Mouse (Mus musculus): ENCODE measurements around the gene Plxdc2. TPM values are rescaled to one million over a fixed set of nuclear protein-coding genes. Genes with fewer than 3 reads are reported as not detected.

The Plxdc2 gene
- 10 to 100 TPM; 11.5 to 16.8 TPM for total RNA-seq (2021)
- long read RNA-seq, experiment 1, full-length matches to known transcripts = 18 of 20 reads
- long read RNA-seq, experiment 1, partial matches to known transcripts = 0 of 20 reads
- long read RNA-seq, experiment 1, other reads (novel, unspliced or antisense) = 2 of 20 reads
- long read RNA-seq, experiment 2, full-length matches to known transcripts = 42 of 47 reads
- long read RNA-seq, experiment 2, partial matches to known transcripts = 0 of 47 reads
- long read RNA-seq, experiment 2, other reads (novel, unspliced or antisense) = 5 of 47 reads

DNA sequence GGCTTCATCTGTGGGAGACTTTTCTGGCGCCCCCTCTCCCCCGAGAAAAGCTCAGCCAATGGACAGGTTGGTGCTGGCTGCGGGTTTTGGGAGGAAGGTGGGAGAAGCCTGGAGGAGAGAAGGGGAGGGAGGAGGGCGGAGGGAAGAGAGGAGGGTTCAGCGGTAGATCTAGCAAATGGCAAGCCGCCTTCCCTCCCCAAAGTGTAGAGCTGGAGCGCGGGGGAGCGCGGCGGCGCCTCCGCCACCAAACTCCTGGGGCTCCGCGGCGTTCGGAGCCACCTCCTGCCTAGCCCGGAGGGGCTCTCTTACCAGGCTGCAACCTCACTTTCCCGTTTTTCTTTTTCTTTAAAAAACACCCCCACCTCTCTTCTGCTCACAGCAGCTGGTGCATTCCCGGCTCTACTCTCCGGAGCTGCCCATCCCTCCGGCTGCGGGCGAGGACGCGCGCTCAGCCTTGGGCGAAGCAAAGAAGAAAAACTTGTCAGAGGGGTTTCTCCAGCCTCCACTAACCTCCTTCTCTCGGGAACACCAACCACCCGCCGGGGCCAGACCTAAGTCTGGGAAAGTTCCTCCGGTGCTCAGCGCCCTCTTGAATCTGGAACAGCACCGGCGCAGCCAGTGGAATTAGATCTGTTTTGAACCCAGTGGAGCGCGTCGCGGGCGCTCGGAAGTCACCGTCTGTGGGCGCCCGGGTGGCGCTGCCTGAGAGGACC, at the start of gene Plxdc2:
Plxdc2 (plus strand) TSS at position 199 of the 713 bp plus-strand sequence.
- peak; percentile 53 to 62 for DNase-seq (ENCODE audit: low spot score in 2 of 2)

DNA sequence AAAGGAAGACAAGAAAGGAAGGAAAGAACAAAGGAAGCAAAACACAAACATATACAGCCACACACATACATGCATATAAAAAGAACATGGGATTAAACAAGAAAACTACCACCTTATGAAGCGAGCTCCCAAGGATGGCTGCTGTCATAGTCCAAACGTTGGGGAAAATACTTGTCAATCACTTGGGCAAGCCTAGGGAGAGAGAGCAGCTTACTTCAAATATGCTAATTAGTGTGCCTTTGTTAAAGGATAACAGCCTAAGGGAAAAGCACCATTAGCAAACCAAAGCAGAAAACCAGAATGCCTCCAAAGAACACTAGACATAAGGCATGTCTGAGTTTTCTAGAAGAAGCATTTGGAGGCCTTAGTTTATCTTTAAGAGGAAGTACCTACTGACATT, 45.7 kb upstream of the Plxdc2 start:
- DNase-seq (ENCODE audit: low spot score in 2 of 2) = no peak

DNA sequence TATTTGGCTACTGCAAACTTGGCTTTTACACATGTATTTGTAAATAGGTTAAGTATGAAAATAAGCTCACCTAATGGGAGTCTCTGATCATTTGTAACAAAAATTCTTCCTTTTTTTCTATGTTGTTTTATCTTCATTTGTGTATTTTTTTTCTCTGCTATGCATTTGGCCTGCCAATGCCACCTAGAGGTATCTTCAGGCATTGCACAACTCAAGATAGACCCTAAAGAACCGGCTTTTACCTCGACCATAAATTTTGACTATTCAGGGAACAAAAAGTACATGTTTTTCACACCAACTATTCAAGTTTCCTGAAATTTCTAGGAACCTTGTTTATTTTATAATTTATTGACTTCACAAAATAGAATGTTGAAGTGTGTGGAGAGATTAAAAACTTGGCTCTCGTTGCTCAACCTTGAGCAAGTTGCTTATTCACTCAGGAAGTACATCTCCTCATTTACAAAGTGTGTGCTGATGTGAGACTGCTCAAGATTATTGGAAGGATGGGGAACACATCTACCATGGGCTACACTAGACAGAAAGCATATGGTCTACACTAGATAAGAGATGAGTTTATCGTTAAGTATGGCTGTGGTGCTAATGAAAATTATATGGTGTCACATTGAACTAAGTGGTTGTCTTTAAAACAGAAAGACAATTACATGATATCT, 43.6 kb upstream of the Plxdc2 start:
- DNase-seq (ENCODE audit: low spot score in 2 of 2) = no peak

DNA sequence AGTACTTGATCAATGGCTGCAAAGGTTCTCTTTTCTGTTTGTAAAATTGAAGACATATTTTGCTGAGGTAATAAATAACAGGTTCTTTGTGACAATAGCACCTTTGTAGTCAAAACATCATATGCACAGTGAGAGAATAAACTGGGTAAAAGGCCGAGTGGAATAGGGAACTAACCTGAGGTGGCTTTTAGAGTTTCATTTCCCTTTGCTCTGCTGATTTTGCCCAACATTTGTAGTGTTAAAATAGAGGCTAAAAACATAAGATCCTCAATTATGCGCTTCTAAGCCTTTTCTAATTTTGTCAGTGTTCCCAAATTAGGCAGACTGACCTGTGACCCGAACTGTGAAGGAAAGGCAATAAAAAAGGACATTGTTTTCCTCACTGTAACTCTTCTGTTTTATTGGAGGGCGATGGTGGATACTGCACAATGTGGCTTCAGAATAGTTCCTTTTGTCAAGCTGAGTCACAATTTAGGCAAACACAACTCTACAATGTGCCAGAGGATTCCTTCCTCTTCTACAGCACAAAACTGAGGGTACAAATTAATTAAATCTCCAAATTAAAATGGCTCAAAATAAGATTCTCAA, 20.8 kb upstream of the Plxdc2 start:
- no peak for DNase-seq (ENCODE audit: low spot score in 2 of 2)

DNA sequence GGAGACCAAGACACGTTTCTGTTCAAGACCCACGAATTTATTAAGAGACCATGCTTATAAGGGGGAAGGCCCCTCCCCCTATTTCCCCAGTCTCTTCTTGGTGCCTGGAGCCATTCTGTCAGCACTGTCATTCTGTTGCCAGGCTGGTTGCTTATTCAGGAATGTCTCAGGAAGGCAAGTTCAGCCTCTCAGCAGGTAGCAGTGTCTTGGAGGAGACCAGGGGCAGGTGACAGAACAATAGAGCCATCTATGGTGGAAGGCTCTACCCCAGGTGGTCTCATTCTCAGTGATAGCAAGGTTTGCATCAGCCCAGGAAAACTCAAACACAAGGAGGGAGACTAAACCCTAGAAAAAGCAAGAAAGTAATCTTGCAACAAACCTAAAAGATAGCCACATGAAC, 11.5 kb upstream of the Plxdc2 start:
- no peak for DNase-seq (ENCODE audit: low spot score in 2 of 2)

DNA sequence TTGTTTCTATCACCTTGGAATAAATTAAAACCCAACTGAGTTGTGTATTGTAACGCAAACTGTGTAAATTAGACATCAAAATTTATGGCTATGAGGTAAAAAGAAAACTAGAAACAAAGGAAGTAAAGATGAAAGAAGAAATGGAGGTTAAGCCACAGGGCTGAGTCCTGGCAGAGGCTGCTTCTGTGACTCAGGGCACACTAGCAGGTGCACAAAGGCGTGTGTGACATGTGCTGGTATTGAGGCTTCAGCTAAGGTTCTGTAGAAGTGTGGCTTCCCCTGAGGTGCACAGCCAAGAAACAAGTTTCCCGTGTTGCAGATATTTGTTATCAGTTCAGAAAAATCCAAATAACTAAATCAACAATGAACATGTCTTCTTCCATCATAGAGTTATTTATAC, 5.0 kb upstream of the Plxdc2 start:
- DNase-seq (ENCODE audit: low spot score in 2 of 2) = no peak

DNA sequence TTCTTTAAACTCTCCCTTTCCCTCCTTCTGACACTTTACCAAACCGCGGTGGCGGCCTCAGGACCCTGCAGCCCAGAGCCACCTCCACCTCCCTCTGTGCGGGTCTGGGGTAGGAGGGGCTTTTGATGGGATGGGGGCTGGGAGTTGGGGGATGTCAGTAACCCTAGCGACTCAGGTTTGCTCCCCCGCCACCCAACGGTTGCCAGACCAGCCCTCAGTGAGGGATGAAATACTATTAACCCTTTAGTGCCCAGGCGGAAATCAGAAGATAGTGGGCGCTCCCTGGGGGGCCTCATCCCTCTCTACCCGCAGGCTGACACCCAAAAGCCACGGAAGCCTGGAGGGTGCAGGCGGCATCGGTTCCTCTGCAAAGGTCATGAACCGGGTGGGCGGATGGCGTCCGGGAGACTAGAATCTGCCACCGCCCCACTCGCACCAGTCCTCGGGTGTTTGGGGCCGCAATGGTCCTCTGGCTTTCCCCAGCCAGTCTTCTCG, 446 bp upstream of the Plxdc2 start:
- DNase-seq (ENCODE audit: low spot score in 2 of 2) = peak in 1 of 2 experiments; percentile 5

DNA sequence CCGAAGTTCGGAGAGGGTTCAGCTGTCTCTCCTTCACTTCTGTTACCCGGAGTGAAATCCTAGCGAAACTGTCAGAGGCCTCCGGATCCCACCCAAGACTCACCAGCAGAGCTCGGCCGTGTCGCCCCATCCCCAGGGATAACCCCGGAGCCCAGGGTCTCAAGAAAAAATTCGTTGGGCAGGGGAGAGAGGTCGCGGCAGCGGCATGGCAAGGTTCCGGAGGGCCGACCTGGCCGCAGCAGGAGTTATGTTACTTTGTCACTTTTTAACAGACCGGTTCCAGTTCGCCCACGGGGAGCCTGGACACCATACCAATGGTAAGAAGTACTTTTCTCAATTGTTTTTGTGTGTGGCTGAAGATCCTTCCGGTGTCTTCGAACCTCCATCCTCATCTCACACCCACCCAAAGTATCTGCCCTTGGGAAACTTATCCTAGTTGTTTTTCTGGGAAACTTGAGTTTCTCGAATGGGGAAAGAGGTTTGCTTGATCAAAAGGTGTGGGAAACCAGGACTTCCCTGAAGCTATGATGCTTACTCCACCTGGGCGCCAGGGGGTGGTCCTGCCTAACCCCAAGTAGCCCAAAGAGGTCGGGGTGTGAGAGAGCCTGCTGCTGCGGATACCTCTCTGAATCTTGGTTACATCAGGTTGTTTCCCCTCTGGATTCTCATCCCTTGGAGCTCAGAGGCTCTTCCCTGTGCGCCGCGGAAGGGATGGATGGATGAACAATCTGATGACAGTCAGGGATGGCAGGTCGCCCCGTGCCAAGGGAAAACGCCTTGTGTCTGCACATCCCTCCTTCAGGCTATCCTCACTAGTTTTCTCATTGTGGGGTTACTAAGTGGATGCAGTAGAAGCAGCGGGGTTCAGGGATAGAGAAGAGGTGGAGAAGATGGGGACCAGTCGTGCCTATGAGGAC, 1.1 kb downstream of the Plxdc2 start:
- DNase-seq (ENCODE audit: low spot score in 2 of 2) = peak; percentile 10 to 27

DNA sequence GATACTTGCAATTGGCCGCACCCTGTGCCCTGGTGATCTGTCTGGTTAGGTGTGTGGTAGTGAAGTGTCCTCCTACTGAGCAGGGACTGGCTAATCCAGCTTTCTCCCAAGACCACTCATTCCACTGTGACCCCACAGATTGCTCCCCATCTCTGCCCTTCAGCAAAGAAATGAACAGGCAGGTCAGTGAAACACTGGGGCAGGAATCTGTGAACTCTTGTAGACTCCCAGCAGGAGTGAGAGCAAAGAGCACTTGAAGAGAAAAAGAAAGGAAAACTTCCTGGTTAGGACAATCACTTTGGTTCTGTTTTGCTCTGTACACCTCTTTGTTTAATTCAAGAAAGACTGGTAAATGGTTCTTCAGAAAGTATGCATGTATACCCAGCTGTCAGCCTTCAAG, 1.8 kb downstream of the Plxdc2 start:
- DNase-seq (ENCODE audit: low spot score in 2 of 2) = no peak

DNA sequence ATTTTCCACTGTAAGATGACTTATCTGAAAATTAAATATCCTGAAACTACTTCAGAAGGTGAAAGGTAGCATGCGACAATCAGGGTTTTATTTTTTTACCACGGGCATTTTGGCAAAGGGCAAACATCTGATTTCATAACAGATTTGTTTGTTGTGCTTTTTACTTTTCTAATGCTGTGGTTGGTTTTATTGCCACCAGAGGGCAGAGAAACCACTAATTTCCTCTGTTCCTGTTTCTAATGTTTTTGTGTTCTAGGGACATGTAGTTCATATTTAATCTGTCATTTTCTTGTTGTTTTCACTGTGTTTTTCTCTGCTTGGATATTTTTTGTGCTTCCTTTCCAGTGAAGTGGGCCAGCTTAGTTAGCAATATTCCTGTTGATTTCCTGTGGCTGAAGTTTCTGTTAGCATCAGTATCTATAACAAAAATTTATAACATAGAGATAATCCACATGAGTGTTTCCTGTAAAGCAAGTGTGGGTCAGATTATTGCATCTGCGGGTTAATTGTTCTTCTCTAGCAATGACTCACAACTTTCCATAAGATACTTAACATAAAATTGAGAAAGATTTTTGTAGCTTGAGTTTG, 3.3 kb downstream of the Plxdc2 start:
- DNase-seq (ENCODE audit: low spot score in 2 of 2) = no peak

DNA sequence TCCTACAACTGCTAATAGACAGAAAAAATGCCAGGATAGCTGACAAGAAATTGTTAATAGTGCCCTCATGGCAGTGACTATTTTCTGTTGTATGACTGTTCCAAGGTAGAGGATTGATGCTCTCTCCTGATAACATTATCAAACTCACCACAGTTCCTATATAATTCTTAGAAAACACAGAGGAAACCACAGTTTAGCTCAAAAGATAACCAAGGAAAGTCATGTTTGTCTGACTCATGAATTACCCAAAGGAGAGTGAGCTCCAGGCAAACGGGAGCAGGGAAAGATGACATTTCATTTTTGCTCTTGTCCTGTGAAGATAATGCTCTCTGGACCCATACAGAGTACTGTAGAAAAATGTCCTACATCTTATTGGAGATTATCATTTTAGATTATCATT, 8.6 kb downstream of the Plxdc2 start:
- DNase-seq (ENCODE audit: low spot score in 2 of 2) = no peak

DNA sequence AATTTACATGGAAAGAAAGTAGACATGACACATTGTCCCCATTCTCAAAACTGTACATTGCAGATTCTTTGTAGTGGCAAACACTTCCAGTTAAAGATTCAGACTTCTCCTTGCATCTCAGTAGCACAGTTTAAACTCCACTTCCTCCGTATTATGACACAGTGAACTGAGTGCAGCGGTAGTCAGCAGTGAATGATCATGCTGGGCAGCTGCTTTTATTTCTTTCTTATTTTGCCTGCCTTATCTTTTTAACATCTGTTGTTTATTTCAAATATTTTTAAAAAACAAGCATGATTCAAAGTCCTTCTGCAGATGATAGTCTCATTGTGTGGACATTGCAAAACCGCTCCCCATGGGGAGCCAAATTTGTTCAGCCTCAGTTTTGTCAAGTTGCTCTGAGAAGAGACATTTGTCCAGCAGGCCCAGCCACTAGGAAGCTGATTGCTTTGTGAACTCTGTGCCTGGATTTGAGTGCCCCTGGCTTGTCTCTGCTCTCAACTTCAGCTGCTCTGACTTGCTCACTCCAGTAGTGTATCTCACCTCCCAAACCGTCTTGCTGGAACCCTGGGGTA, 9.8 kb downstream of the Plxdc2 start:
- no peak for DNase-seq (ENCODE audit: low spot score in 2 of 2)

DNA sequence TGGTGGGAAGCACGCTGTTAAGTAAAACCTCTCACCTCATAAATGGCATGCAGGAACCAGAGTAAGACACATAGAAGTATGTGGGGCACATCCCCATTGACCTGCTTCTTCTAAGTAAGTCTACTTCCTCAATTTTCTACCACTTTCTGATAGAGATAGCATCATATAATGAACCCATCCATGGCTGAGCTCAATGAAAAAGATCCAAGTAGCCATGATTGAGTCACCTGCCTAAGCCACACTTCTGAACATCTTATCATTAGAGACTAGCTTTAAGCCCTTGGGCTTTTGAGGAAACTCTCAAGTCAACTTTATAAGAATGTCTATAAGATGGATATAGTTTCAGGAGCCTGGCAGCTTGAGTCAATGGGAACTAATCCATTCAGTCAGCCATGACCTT, 14.3 kb downstream of the Plxdc2 start:
- no peak for DNase-seq (ENCODE audit: low spot score in 2 of 2)

DNA sequence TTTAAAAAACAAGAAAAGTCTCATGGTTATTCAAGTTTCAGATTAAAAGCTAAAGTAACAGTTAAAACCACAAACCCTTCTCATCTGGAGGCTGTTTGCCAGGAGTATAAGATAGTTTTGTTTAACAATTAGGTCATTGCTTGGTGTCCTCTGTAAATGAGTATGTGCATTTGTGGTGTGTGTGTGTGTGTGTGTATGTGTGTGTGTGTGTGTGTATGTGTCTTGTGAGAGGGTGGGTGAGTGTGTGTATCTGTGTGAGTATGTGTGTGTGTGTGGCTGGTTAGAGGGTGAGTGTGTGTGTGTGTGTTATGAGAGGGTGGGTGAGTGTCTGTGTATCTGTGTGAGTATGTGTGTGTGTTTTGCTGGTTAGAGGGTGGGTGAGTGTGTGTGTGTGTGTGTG, 18.2 kb downstream of the Plxdc2 start:
- DNase-seq (ENCODE audit: low spot score in 2 of 2) = no peak

DNA sequence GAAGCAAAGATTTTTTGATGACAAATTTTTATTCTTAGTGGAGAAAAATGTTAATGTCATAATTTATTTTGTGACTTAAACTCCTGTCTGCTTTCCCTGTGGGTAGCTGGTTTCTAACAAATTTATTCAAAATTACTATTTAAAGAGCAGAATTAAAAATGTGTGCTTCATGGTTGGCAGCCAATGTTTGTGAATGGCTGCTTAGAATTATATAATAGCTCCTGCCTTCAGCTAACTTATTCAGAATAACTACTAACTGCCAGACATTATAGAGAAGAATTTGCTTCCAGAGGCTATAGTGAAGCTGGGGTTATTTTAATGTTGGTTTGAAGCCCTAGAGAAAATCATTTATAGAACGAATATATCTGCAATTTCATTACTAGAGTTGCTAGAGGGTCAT, 30.1 kb downstream of the Plxdc2 start:
- no peak for DNase-seq (ENCODE audit: low spot score in 2 of 2)

DNA sequence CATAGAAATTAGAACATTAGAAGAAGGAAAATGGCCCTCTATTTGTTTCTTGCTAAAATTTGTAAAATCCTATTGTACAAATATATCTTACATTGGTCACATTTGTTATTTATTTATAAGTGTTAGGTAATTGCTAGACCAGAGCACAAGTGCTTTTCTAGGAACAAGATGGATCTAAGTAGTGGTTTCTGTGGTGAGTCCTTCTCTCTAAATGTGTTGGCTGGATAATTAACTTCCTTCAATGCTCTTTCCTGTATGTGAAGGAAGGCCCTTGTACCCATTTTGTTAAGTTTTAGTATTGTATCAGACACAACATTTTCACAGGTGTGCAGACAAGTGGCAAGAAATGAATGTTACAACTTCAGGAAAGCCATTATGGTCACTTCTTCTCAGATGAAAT, 30.6 kb downstream of the Plxdc2 start:
- no peak for DNase-seq (ENCODE audit: low spot score in 2 of 2)

DNA sequence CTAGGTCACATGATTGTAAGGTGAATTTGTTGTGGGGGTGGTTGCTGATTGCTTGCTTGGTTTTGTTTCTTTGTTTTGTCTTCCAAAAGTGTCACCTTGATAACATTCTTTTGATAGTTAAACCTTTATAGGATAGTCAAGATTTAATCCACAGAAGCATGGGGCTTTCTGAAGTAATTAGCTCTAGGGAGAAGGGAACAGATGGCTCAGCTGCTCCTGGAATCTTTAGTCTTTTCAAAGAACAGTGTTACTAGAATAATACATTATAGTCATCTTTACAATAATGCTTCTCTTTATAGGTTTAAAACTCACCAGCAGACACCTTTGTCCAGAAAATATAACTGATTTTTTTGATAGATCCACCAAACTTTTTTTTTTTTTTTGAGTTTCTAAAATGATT, 31.7 kb downstream of the Plxdc2 start:
- no peak for DNase-seq (ENCODE audit: low spot score in 2 of 2)

DNA sequence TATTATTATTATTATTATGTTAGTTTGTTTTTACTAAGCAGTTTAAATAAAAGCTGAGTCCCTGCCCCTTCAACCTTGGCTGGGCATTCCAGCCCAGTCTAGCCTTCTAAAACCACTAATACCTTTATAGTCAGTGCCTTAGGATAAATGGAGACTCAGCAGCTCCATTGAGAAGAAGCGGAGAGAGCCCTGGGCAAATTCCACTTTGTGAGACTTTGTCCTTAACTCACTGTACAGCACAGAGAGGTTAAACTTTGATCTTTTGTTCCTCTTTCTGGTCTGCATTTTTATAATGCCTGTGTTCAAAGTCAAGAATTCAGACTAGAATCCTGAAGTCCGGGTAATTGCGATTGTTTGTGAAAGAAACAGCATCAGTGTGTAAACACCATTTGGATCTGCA, 41.4 kb downstream of the Plxdc2 start:
- no peak for DNase-seq (ENCODE audit: low spot score in 2 of 2)

DNA sequence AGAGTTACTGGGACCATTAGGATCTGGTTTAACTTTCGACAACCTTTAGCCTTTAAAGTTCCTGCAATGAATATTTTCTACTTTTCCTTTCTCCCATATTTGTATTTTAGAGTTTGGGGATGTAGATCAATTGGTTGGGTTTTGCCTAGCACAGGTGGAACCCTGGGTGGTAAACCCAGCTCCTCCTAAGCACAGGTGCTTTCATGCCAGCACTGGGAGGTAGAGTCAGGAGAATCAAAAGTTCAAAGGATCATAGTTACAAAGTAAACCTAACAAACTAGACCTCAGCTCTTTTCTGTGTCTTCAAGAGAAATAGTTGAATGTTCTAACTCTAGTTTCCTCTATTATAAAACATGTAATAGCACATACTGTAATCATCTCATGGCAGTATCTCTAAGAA, 41.9 kb downstream of the Plxdc2 start:
- no peak for DNase-seq (ENCODE audit: low spot score in 2 of 2)

DNA sequence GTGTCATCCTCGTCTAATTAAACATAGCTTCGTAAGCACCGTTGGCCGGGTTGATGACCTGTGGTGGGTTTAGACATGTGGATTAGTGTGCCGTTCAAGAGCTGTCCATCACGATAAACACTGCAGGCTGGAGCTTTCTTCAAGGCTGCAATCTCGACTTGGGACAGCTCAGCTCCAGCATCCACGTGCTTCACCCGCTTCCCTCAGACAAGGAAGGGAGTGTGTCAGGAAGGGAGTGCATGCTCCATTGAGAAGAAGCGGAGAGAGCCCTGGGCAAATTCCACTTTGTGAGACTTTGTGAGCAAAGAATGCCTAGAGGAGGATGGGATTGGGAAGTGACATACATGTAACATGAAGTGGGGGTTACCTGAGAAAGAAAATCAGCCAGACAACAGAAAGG, 42.8 kb downstream of the Plxdc2 start:
- no peak for DNase-seq (ENCODE audit: low spot score in 2 of 2)
